Mouse (Mus musculus): ENCODE results near the gene Dlg1. TPM values are rescaled to one million over a fixed set of nuclear protein-coding genes. Genes with fewer than 3 reads are reported as not detected.

Gene Dlg1
- polyA plus RNA-seq, 1 experiment from 2014 or later, result 31.3 TPM

DNA sequence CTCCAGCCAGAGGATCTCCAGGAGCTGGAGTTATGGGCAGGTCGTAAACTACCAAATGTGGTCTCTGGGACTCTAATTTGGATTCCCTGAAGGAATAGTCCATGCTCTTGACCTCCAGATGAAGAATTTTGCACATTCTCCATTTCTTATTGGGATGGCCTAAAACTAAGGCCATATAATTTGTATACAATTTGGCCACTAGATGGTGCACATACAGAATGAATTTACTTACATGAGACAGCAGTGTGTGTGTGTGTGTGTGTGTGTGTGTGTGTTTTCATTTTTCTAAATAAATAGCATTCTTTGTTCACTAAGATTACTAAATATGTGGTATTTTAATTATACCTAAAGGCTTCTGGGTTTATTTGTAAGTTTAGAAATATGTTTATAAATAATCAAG, 87.3 kb downstream of the Dlg1 start:
- no peak for ATAC-seq (replicated peaks; ENCODE audit: low FRiP score)
- no peaks in the 10 kb centered on the region for H3K9me3 ChIP-seq (replicated peaks)
- H3K4me3 ChIP-seq (replicated peaks), result no peak overlapping the region
- peaks cover 8% of the 10 kb centered on the region for H3K36me3 ChIP-seq
- no peak overlapping the region for H3K27ac ChIP-seq
- no peaks in the 10 kb centered on the region for H3K27me3 ChIP-seq
- no peak overlapping the region for H3K9ac ChIP-seq
- 94% methylated on average over 1 of the region's 1 CpGs for WGBS
- H3K4me1 ChIP-seq, result no peaks in the 10 kb centered on the region
- H3K4me2 ChIP-seq, result no peak overlapping the region

DNA sequence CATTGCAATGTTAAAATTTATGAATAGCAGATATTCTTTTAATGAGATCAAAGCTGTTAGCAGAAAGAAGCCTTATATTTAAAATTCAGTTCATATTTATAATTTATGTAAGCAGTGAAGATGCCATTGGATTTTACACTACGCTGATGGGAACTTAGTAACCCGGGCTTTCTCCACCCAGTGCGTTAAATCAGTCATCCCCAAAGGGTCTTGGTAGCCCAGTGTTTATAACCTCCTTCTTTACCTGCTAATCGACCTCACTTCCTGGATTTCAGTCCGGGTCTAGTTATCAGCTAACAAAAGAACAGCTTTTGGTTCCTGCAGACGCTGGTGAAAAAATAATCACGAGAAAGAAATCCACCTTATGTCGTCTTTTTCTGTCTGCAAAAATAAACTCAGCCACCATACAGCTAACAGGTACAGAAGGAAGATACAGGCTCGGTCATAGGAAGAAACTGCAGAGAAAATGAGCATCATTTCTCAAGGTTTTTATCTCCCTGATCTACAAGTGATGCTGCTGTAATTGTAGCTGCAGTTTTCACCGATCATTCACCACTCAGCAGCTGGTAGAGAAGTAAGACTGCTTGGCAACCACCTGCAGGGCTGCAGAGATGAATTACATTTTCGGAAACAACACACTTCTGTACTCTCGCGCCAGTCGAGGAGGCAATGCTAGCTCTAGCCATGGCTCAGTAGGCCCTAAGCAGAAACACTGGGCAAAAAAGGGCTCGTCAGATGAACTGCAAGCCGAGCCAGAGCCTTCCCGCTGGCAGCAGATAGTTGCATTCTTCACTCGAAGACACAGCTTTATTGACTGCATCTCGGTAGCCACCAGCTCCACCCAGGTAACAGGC, 91.2 kb downstream of the Dlg1 start:
- no peak overlapping the region for H3K4me3 ChIP-seq (replicated peaks)
- H3K4me1 ChIP-seq, result peaks cover 4% of the 10 kb centered on the region; the same call in 1 of the 2 replicates
- H3K9ac ChIP-seq, result no peak overlapping the region
- WGBS, result 69% methylated on average over 19 of the region's 19 CpGs
- no peaks in the 10 kb centered on the region for H3K9me3 ChIP-seq (replicated peaks)
- H3K27ac ChIP-seq, result no peak overlapping the region
- no peak for ATAC-seq (replicated peaks; ENCODE audit: low FRiP score)
- 0 out of 2 replicates have a peak, but pooled peaks cover under 1% of the 10 kb centered on the region for H3K36me3 ChIP-seq
- no peaks in the 10 kb centered on the region for H3K27me3 ChIP-seq
- no peak overlapping the region for H3K4me2 ChIP-seq

DNA sequence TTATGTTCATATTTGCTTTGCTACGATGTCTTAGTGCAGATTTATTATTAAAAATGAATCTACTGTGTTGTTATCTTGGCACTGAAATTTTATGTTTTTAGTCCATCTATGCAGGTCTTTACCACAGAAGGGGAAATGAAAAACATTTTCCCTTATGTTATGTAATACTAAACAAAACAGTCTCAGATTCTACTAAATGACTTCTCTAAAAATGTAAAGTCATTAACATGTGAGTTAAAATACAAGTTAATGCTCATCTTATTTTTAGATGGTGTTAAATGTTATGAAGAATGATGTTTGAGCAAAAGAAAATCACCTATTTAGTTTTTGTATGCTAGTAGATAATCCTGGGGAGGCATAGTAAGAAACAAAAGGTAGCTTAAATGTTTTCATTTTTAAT, 91.8 kb downstream of the Dlg1 start:
- no peaks in the 10 kb centered on the region for H3K9me3 ChIP-seq (replicated peaks)
- WGBS, result 86% methylated on average over 1 of the region's 1 CpGs
- H3K4me1 ChIP-seq, result peaks cover 6% of the 10 kb centered on the region; the same call in 1 of the 2 replicates
- no peak for ATAC-seq (replicated peaks; ENCODE audit: low FRiP score)
- no peak overlapping the region for H3K27ac ChIP-seq
- H3K9ac ChIP-seq, result no peak overlapping the region
- no peaks in the 10 kb centered on the region for H3K27me3 ChIP-seq
- H3K36me3 ChIP-seq, result no peaks in the 10 kb centered on the region
- H3K4me3 ChIP-seq (replicated peaks), result no peak overlapping the region
- no peak overlapping the region for H3K4me2 ChIP-seq

DNA sequence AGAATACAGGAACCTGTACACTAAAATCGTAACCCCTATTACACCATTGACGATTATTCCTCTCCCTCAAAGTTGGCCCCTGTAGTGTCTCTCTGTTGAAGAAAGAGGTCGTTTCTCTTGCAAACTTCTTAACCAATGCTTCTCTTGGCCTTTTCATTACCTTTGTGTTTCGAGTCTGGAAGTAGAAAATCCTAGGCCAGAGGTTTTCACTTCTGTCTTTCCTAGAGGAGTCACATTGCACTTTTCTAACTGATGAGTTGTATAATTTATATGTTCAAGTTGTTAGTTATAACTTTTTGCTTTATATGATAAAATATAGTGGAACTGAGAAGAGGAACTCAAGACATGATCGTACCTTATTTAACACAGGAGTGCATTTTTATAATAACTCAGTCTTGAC, 93.2 kb downstream of the Dlg1 start:
- ATAC-seq (replicated peaks; ENCODE audit: low FRiP score), result no peak
- Histone ChIP-seq H3K4me2 (no peak overlapping the region), H3K27ac (no peak overlapping the region), H3K4me1 (peaks cover 6% of the 10 kb centered on the region; the same call in 1 of the 2 replicates), H3K9me3 (replicated peaks) (no peaks in the 10 kb centered on the region), H3K36me3 (no peaks in the 10 kb centered on the region), H3K4me3 (replicated peaks) (no peak overlapping the region), H3K9ac (no peak overlapping the region), H3K27me3 (no peaks in the 10 kb centered on the region)
- WGBS, result 86% methylated on average over 5 of the region's 5 CpGs

DNA sequence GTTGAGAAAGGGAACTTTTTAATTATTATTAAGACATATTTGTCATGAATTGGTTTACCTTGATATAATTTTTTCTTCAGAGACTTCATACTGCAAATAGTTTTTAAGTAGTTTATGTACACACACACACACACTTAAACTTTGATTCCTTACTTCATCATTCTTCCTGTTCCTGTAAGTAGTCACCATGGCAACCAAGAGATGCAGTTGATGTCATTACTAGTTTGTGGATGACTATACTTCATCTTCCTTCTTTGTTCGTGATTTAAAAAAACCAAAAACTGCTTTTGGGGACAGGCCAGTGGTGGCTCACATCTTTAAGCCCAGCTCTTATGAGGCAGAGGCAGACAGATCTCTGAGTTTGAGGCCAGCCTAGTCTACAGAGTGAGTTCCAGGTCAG, 94.4 kb downstream of the Dlg1 start:
- Histone ChIP-seq H3K4me2 (no peak overlapping the region), H3K4me1 (peaks cover 6% of the 10 kb centered on the region; the same call in 1 of the 2 replicates), H3K9me3 (replicated peaks) (no peaks in the 10 kb centered on the region), H3K9ac (no peak overlapping the region), H3K4me3 (replicated peaks) (no peak overlapping the region), H3K27me3 (no peaks in the 10 kb centered on the region), H3K27ac (no peak overlapping the region), H3K36me3 (no peaks in the 10 kb centered on the region)
- 82% methylated on average over 1 of the region's 1 CpGs for WGBS
- ATAC-seq (replicated peaks; ENCODE audit: low FRiP score), result no peak

DNA sequence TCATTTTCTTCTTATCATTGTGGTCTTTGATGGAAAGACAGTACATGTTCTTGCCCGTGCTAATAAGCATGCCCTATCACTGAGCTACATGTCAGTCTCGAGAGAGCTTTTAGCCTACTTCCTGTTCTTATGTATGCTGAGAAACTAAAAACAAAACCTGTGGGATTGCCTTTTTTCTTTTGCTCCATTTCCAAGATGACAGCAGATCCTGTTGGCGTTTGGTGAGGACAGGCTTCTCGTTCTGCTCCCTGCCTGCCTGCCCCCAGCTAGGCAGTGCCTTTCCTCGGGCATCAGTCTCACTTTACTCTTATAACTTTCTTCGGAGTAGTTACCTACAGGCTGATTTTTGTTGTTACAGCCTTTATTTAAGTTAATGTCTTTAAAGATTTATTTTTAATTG, 96.2 kb downstream of the Dlg1 start:
- 66% methylated on average over 6 of the region's 6 CpGs for WGBS
- no peaks in the 10 kb centered on the region for H3K27me3 ChIP-seq
- H3K27ac ChIP-seq, result no peak overlapping the region
- ATAC-seq (replicated peaks; ENCODE audit: low FRiP score), result no peak
- H3K4me2 ChIP-seq, result no peak overlapping the region
- no peaks in the 10 kb centered on the region for H3K36me3 ChIP-seq
- no peak overlapping the region for H3K9ac ChIP-seq
- no peaks in the 10 kb centered on the region for H3K9me3 ChIP-seq (replicated peaks)
- H3K4me3 ChIP-seq (replicated peaks), result no peak overlapping the region
- peaks cover 6% of the 10 kb centered on the region; the same call in 1 of the 2 replicates for H3K4me1 ChIP-seq

DNA sequence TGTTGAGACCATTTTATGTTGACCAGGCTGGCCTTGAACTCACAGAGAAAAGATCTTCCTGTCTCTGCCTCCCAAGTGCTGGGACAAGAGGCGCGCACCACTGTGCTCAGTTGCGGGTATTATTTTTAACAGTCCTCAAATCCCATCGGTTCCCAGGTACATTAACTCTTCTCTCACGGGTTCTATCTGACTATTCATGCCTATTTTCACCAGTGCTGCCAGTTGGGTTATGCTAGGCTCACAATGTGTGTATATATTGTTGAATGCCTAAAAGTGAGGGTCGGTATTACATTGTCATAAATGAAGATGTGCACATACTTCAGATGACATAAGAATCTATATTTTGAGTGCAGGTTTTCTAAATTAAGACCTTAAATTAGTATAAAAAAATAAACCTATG, 103.1 kb downstream of the Dlg1 start:
- no peaks in the 10 kb centered on the region for H3K27me3 ChIP-seq
- no peaks in the 10 kb centered on the region for H3K9me3 ChIP-seq (replicated peaks)
- H3K4me2 ChIP-seq, result no peak overlapping the region
- H3K4me3 ChIP-seq (replicated peaks), result no peak overlapping the region
- no peak overlapping the region for H3K27ac ChIP-seq
- no peak overlapping the region for H3K9ac ChIP-seq
- H3K4me1 ChIP-seq, result no peaks in the 10 kb centered on the region
- no peaks in the 10 kb centered on the region for H3K36me3 ChIP-seq
- 94% methylated on average over 6 of the region's 6 CpGs for WGBS
- ATAC-seq (replicated peaks; ENCODE audit: low FRiP score), result no peak

DNA sequence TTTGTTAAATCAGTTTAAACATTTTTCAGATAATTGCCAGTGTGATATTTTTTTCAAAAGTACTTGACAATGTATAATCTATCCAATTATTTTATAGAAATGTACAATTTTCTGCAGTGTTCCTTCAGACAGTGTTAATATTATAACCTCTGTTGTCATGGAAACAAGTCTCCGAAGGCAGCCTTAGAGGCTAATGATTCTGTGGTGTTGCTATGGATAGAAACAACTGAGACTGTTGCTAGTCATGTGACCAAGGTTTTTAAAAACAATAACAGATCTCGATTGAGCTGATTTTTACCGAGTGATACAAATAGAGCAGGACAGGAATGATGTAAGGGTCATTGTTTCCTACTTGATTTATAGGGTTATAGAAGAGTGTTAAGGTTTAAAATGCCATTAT, 103.5 kb downstream of the Dlg1 start:
- H3K36me3 ChIP-seq, result no peaks in the 10 kb centered on the region
- H3K27ac ChIP-seq, result no peak overlapping the region
- 58% methylated on average over 3 of the region's 3 CpGs for WGBS
- H3K27me3 ChIP-seq, result no peaks in the 10 kb centered on the region
- no peak overlapping the region for H3K4me2 ChIP-seq
- no peaks in the 10 kb centered on the region for H3K9me3 ChIP-seq (replicated peaks)
- no peak overlapping the region for H3K9ac ChIP-seq
- no peak overlapping the region for H3K4me3 ChIP-seq (replicated peaks)
- ATAC-seq (replicated peaks; ENCODE audit: low FRiP score), result no peak
- H3K4me1 ChIP-seq, result no peaks in the 10 kb centered on the region

DNA sequence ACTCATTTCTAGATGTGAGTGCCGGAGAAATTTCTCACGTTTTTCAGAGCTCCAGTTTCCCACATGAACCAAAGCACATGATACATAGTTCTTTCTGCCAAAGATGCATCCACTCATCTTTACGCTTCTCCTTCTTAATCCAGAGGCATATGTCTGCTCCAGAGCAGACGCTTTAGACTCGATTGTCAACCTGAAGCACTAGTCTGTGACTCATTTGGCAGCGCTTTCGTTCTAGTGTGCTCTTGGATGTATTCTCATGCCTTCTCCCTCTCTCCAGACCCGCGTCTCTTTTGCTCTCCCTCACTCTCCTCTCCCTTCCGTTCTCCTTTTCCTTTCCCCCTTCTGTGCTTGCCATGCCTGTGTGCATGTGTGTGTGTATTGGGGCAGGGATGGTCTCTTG, 112.7 kb downstream of the Dlg1 start:
- Histone ChIP-seq H3K4me1 (no peaks in the 10 kb centered on the region), H3K9me3 (replicated peaks) (no peaks in the 10 kb centered on the region), H3K4me2 (no peak overlapping the region), H3K4me3 (replicated peaks) (no peak overlapping the region), H3K27ac (no peak overlapping the region), H3K27me3 (no peaks in the 10 kb centered on the region), H3K36me3 (no peaks in the 10 kb centered on the region), H3K9ac (no peak overlapping the region)
- WGBS, result 86% methylated on average over 10 of the region's 10 CpGs
- no peak for ATAC-seq (replicated peaks; ENCODE audit: low FRiP score)

DNA sequence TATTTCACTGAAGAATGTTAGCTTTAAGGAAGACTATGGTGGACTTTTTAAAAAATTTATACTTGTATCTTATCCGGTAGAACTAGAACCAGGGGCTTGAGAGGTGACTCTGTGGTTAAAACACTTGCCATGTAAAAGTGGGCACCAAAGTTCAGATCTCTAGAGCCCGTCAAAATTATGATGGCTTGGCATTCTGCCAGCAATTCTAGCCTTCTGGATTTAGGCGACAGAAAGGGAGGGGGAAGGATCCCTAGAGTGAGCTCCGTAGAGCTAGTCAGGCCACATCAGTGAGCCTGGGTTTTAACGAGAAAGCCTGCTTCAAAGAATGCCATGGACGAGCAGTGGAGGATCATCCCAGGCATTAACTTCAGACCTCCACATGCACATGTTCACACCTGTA, 117.8 kb downstream of the Dlg1 start:
- H3K36me3 ChIP-seq, result peaks cover 9% of the 10 kb centered on the region
- H3K27ac ChIP-seq, result no peak overlapping the region
- H3K27me3 ChIP-seq, result no peaks in the 10 kb centered on the region
- no peaks in the 10 kb centered on the region for H3K4me1 ChIP-seq
- no peaks in the 10 kb centered on the region for H3K9me3 ChIP-seq (replicated peaks)
- H3K4me2 ChIP-seq, result no peak overlapping the region
- no peak overlapping the region for H3K9ac ChIP-seq
- no peak overlapping the region for H3K4me3 ChIP-seq (replicated peaks)
- no peak for ATAC-seq (replicated peaks; ENCODE audit: low FRiP score)
- WGBS, result 63% methylated on average over 6 of the region's 6 CpGs

DNA sequence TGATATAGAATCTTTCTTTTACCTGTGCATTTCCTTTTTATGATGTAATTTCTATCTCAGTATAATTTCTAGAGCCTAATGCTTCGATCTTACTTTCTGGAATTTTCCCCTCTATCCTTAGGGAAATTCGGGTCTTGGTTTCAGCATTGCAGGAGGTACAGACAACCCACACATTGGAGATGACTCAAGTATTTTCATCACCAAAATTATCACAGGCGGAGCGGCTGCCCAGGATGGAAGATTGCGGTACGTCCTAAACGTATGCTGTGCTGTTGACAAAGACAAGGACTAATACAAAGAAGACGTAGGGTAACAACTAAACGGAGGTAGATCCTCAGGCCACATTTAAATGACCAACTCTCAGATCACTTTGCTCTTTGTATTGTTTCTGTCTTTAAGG, 126.8 kb downstream of the Dlg1 start:
- WGBS, result 95% methylated on average over 9 of the region's 9 CpGs

DNA sequence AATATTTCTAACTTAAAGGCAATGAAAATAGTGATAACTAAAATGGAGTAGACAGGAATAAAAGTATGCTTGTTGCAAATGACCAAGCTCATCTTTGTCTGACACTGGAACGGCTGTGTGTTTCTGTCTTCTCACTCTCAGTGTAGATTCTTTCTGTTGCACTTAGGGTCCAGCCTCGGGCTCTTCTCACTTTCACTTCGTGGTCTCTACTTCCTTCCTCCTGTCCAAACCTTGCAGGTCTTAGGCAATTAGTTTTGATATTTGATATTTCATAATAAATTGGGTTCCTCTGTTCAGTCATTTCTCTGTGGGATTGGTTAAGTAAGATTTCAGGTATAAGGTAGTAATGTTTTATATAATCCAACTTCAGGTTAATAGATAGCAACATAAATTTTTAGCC, 140.4 kb downstream of the Dlg1 start:
- Histone ChIP-seq H3K4me3 (replicated peaks) (no peak overlapping the region), H3K4me1 (no peaks in the 10 kb centered on the region), H3K4me2 (no peak overlapping the region), H3K36me3 (peaks cover 55% of the 10 kb centered on the region), H3K9ac (no peak overlapping the region), H3K27me3 (no peaks in the 10 kb centered on the region), H3K9me3 (replicated peaks) (no peaks in the 10 kb centered on the region), H3K27ac (no peak overlapping the region)
- ATAC-seq (replicated peaks; ENCODE audit: low FRiP score), result no peak
- WGBS, result 72% methylated on average over 3 of the region's 3 CpGs

More for the DNA sequence above, 126.8 kb downstream of the Dlg1 start:
- no peak for ATAC-seq (replicated peaks; ENCODE audit: low FRiP score)
- H3K27me3 ChIP-seq, result no peaks in the 10 kb centered on the region
- no peaks in the 10 kb centered on the region for H3K9me3 ChIP-seq (replicated peaks)
- no peak overlapping the region for H3K9ac ChIP-seq
- H3K4me1 ChIP-seq, result no peaks in the 10 kb centered on the region
- H3K36me3 ChIP-seq, result peaks cover 27% of the 10 kb centered on the region
- H3K4me3 ChIP-seq (replicated peaks), result no peak overlapping the region
- H3K4me2 ChIP-seq, result no peak overlapping the region
- no peak overlapping the region for H3K27ac ChIP-seq

DNA sequence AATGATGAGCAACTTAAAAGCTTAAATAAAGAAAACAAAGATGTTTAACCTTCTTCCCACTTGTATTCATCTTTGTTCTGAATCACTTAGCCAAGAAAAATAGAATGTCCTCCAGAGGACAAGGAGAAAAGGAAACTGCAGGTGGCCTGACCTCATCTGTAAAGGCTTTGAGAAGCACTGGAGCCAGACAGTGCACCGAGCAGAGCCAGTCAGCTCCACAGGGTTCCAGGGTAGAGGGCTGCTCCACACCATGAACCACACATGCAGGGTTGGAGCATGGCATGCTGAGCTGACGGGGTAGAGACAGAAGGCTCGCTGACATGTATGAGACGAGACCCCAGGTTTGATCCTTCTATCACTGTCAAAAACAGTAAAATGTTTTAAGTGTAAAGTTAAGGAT, 162.8 kb downstream of the Dlg1 start:
- Histone ChIP-seq H3K9me3 (replicated peaks) (no peaks in the 10 kb centered on the region), H3K4me3 (replicated peaks) (no peak overlapping the region), H3K9ac (no peak overlapping the region), H3K27ac (no peak overlapping the region), H3K4me1 (no peaks in the 10 kb centered on the region), H3K4me2 (no peak overlapping the region), H3K36me3 (peaks cover 8% of the 10 kb centered on the region; the same call in 1 of the 2 replicates), H3K27me3 (no peaks in the 10 kb centered on the region)
- 78% methylated on average over 4 of the region's 4 CpGs for WGBS
- ATAC-seq (replicated peaks; ENCODE audit: low FRiP score), result no peak
